Mouse (Mus musculus): ENCODE data around the gene Tcf7l2. TPM values are rescaled to one million over a fixed set of nuclear protein-coding genes. Genes with fewer than 3 reads are reported as not detected.

Gene Tcf7l2
- polyA plus RNA-seq, 1 experiment, result 2.8 TPM

DNA sequence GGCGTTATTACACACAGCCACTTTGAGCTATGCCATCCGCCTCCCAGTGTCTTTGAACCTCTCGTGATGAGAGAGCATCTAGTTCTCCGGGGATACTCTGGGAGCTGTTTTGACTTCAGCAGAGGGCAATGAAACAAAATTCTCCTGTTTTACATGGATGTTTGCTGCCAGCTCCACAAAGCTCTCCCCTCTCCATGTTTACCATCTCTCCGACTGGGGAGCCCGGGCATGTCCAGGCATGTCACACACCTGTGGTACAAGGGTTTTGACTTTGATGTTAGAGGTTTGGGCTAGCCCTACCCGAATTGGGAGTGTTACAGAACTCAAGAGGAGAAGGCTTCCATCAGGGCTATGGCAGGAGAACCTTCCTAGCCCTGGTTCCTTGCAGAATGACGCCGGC, 234.5 kb downstream of the Tcf7l2 start:
- no peak for TF ChIP-seq TAL1 (IDR thresholded peaks at IDR 0.05; ENCODE audit: low read length)
- no peak for TF ChIP-seq GATA1 (IDR thresholded peaks at IDR 0.05; ENCODE audit: low read length)
- H3K4me1 ChIP-seq (ENCODE audit: control insufficient read depth), result no peaks in the 10 kb centered on the region

More for the DNA sequence above, 234.5 kb downstream of the Tcf7l2 start:
- no peak overlapping the region for H3K4me3 ChIP-seq (replicated peaks)
- H3K27me3 ChIP-seq (ENCODE audit: control insufficient read depth), result peaks cover 10% of the 10 kb centered on the region
- H3K9me3 ChIP-seq (ENCODE audit: control insufficient read depth, low read length), result peaks cover 6% of the 10 kb centered on the region
- no peaks in the 10 kb centered on the region for H3K36me3 ChIP-seq (ENCODE audit: control insufficient read depth)
